Mouse (Mus musculus) myocyte (in vitro differentiated cells): ENCODE measurements around the gene Tmub1. TPM values are rescaled to one million over a fixed set of nuclear protein-coding genes. Genes with fewer than 3 reads are reported as not detected.

Source experiments
- H3K27me3 ChIP-seq: one replicate; pipeline ENCODE4 v1.6.1; 2011; ENCODE audit not compliant: control insufficient read depth, insufficient read depth, insufficient read length
- H3K36me3 ChIP-seq: one replicate; pipeline ENCODE4 v1.6.1; 2011; ENCODE audit not compliant: control insufficient read depth, insufficient read depth
- H3K4me2 ChIP-seq: one replicate; pipeline ENCODE4 v1.6.1; 2011; ENCODE audit warnings: low read depth, control low read depth
- H3K4me3 ChIP-seq: one replicate; pipeline ENCODE4 v1.5.1; 2011; ENCODE audit warnings: mild to moderate bottlenecking, control low read depth, moderate library complexity
- H3K79me2 ChIP-seq: one replicate; pipeline ENCODE4 v1.6.1; 2011; ENCODE audit not compliant: control insufficient read depth, insufficient read depth
- H3ac ChIP-seq: one replicate; pipeline ENCODE4 v1.6.1; 2011; ENCODE audit not compliant: control insufficient read depth, insufficient read length
- CEBPB ChIP-seq: IDR thresholded peaks from 2 replicates; pipeline ENCODE4 v1.6.1; 2011; ENCODE audit warnings: mild to moderate bottlenecking, moderate library complexity; ENCODE audit not compliant: poor library complexity, insufficient read depth, severe bottlenecking
- E2F4 ChIP-seq: IDR thresholded peaks from one replicate; pipeline ENCODE4 v1.6.1; 2011; ENCODE audit warnings: mild to moderate bottlenecking, control low read depth, moderate library complexity; ENCODE audit not compliant: insufficient read depth
- MAX ChIP-seq: IDR thresholded peaks from one replicate; pipeline ENCODE4 v1.6.1; 2011; ENCODE audit warnings: low read depth, mild to moderate bottlenecking, control low read depth
- MYOD1 ChIP-seq, 3 experiments: IDR thresholded peaks; one replicate each; pipeline ENCODE4 v1.6.1; 2011; ENCODE audit warnings: control low read depth in 2 of 3, low read depth in 2 of 3, mild to moderate bottlenecking in 2 of 3, moderate library complexity in 1 of 3; ENCODE audit not compliant: insufficient read length in 2 of 3, control insufficient read depth in 1 of 3
- MYOG ChIP-seq, 3 experiments: IDR thresholded peaks; one replicate each; pipeline ENCODE4 v1.6.1; 2011; ENCODE audit warnings: control low read depth in 2 of 3, low read depth in 2 of 3, mild to moderate bottlenecking in 2 of 3; ENCODE audit not compliant: insufficient read length in 2 of 3, control insufficient read depth in 1 of 3, insufficient read depth in 1 of 3
- POLR2A ChIP-seq: IDR thresholded peaks from one replicate; pipeline ENCODE4 v1.6.1; 2011; ENCODE audit warnings: low read depth, mild to moderate bottlenecking, control low read depth, moderate library complexity; ENCODE audit not compliant: insufficient read length
- POLR2AphosphoS2 ChIP-seq: IDR thresholded peaks from one replicate; pipeline ENCODE4 v1.6.1; 2011; ENCODE audit warnings: low read depth, control low read depth; ENCODE audit not compliant: insufficient read length
- REST ChIP-seq: IDR thresholded peaks from one replicate; pipeline ENCODE4 v1.6.1; 2011; ENCODE audit warnings: mild to moderate bottlenecking, control low read depth, moderate library complexity; ENCODE audit not compliant: insufficient read depth, insufficient read length
- TCF12 ChIP-seq: IDR thresholded peaks from one replicate; pipeline ENCODE4 v1.6.1; 2011; ENCODE audit warnings: mild to moderate bottlenecking, control low read depth; ENCODE audit not compliant: poor library complexity, insufficient read depth, severe bottlenecking
- TCF3 ChIP-seq: IDR thresholded peaks from one replicate; pipeline ENCODE4 v1.6.1; 2011; ENCODE audit warnings: low read depth, control low read depth; ENCODE audit not compliant: insufficient read length
- USF1 ChIP-seq: IDR thresholded peaks from one replicate; pipeline ENCODE4 v1.6.1; 2011; ENCODE audit warnings: low read depth, mild to moderate bottlenecking, control low read depth, moderate library complexity
- polyA plus RNA-seq: library from polyadenylated mRNA; unstranded; fragments of >200 nt; fragmentation: generic; extraction: Trizol; gene quantifications from one replicate; pipeline ENCODE4 v1.2.1, GENCODE M21; 2012; ENCODE audit warnings: missing spikeins

The Tmub1 gene
- polyA plus RNA-seq, 1 experiment = 14.2 TPM

GRCm38 (mm10) chr5:24426556-24427284 lies 20.9 kb downstream of the Tmub1 start:
- peak overlapping the region; percentile 55 for H3ac ChIP-seq
- peak overlapping the region; percentile 95 for H3K4me3 ChIP-seq
- no peaks in the 10 kb centered on the region for H3K27me3 ChIP-seq
- peaks cover 27% of the 10 kb centered on the region for H3K79me2 ChIP-seq
- H3K36me3 ChIP-seq = peaks cover 7% of the 10 kb centered on the region
- TF ChIP-seq REST (no peak), POLR2A (no peak), E2F4 (no peak), USF1 (no peak), POLR2AphosphoS2 (no peak)
- peak overlapping the region; percentile 94 for H3K4me2 ChIP-seq

GRCm38 (mm10) chr5:24426037-24426432 lies 21.6 kb downstream of the Tmub1 start:
- Histone ChIP-seq H3K4me3 (peak overlapping the region; percentile 95), H3K36me3 (peaks cover 10% of the 10 kb centered on the region), H3K4me2 (peak overlapping the region; percentile 94), H3ac (peak overlapping the region; percentile 55), H3K79me2 (peaks cover 27% of the 10 kb centered on the region), H3K27me3 (no peaks in the 10 kb centered on the region)
- TF ChIP-seq MYOG (IDR thresholded peaks at IDR 0.05; ENCODE audit: control insufficient read depth in 1 of 3, insufficient read depth in 1 of 3, insufficient read length in 2 of 3, low read depth in 2 of 3) (no peak), CEBPB (no peak), POLR2AphosphoS2 (no peak), REST (no peak), MAX (no peak), POLR2A (no peak)

- peak overlapping the region; percentile 94 for H3K4me2 ChIP-seq
- H3K4me3 ChIP-seq = peak overlapping the region; percentile 95
- no peak for TF ChIP-seq E2F4
- no peak for TF ChIP-seq USF1
- TF ChIP-seq REST = no peak
- TF ChIP-seq CEBPB = no peak
- peak; percentile 11 for TF ChIP-seq POLR2A
- no peak for TF ChIP-seq MYOD1 (IDR thresholded peaks at IDR 0.05; ENCODE audit: control insufficient read depth in 1 of 3, insufficient read length in 2 of 3, low read depth in 2 of 3)
- TF ChIP-seq TCF12 = no peak
- peaks cover 27% of the 10 kb centered on the region for H3K79me2 ChIP-seq
- H3K36me3 ChIP-seq = peaks cover 7% of the 10 kb centered on the region
- peak overlapping the region; percentile 55 for H3ac ChIP-seq
- no peaks in the 10 kb centered on the region for H3K27me3 ChIP-seq
Observed at GRCm38 (mm10) chr5:24425421-24426036, 22.1 kb downstream of the Tmub1 start.

- Histone ChIP-seq H3K4me3 (peak overlapping the region; percentile 95), H3K4me2 (peak overlapping the region; percentile 92), H3K79me2 (peaks cover 27% of the 10 kb centered on the region), H3ac (peak overlapping the region; percentile 55), H3K27me3 (no peaks in the 10 kb centered on the region), H3K36me3 (peaks cover 7% of the 10 kb centered on the region)
- TF ChIP-seq MYOG (IDR thresholded peaks at IDR 0.05; ENCODE audit: control insufficient read depth in 1 of 3, insufficient read depth in 1 of 3, insufficient read length in 2 of 3, low read depth in 2 of 3) (peak in 1 of 3 experiments; percentile 53), POLR2A (peak; percentile 69), CEBPB (no peak), E2F4 (peak; percentile 10), MYOD1 (IDR thresholded peaks at IDR 0.05; ENCODE audit: control insufficient read depth in 1 of 3, insufficient read length in 2 of 3, low read depth in 2 of 3) (peak in 1 of 3 experiments; percentile 53)
Observed at GRCm38 (mm10) chr5:24424861-24425411, 22.7 kb downstream of the Tmub1 start.

GRCm38 (mm10) chr5:24424004-24424781 lies 23.5 kb downstream of the Tmub1 start:
- peak overlapping the region; percentile 95 for H3K4me3 ChIP-seq
- H3ac ChIP-seq = peak overlapping the region; percentile 55
- H3K27me3 ChIP-seq = no peaks in the 10 kb centered on the region
- TF ChIP-seq POLR2AphosphoS2 = peak; percentile 57
- TF ChIP-seq USF1 = peak; percentile 37
- peak in 2 of 3 experiments; percentile 77 to 85 for TF ChIP-seq MYOG (IDR thresholded peaks at IDR 0.05; ENCODE audit: control insufficient read depth in 1 of 3, insufficient read depth in 1 of 3, insufficient read length in 2 of 3, low read depth in 2 of 3)
- TF ChIP-seq POLR2A = peak; percentile 36
- peak in 2 of 3 experiments; percentile 82 to 85 for TF ChIP-seq MYOD1 (IDR thresholded peaks at IDR 0.05; ENCODE audit: control insufficient read depth in 1 of 3, insufficient read length in 2 of 3, low read depth in 2 of 3)
- TF ChIP-seq TCF3 = no peak
- peaks cover 27% of the 10 kb centered on the region for H3K79me2 ChIP-seq
- H3K4me2 ChIP-seq = peak overlapping the region; percentile 92
- H3K36me3 ChIP-seq = peaks cover 7% of the 10 kb centered on the region
